Mouse (Mus musculus) left cerebral cortex, postnatal 36 days (tissue): Measurements from ENCODE around the gene Elmod2. TPM values are rescaled to one million over a fixed set of nuclear protein-coding genes. Genes with fewer than 3 reads are reported as not detected.

Experiments
- DNase-seq, 2 experiments: peaks; one replicate each; pipeline ENCODE4 v3.0.0; 2021 to 2022; ENCODE audit warnings: low spot score in 2 of 2, mixed read lengths in 1 of 2
- intact Hi-C: fragments of 180-260 bp; cut with DNase I; formaldehyde crosslinking; loops from one replicate; pipeline ENCODE4 v1.15.1; 2025
- total RNA-seq, 2 experiments: library from RNA; stranded (reverse); gene quantifications; 2 replicates each; pipeline ENCODE4 v1.2.3; 2021

Elmod2 gene
- total RNA-seq, 2 experiments from 2014 or later, result 12.1 to 15.1 TPM

GRCm38 (mm10) chr8:83297375-83297774 is 34.9 kb downstream of the Elmod2 start:
- no peak for DNase-seq
- intact Hi-C loops, result no loop called here

- DNase-seq, result no peak
- intact Hi-C loops, result no loop called here
Observed at GRCm38 (mm10) chr8:83290176-83290575, 42.1 kb downstream of the Elmod2 start, which contains the start of gene Ucp1. Gene Ucp1, plus strand, starts transcription at chr8:83290352.

GRCm38 (mm10) chr8:83285391-83285790 is 46.9 kb downstream of the Elmod2 start:
- intact Hi-C loops, result no loop called here
- DNase-seq, result no peak

GRCm38 (mm10) chr8:83278431-83278830 is 53.9 kb downstream of the Elmod2 start:
- intact Hi-C loops, result no loop called here
- DNase-seq, result no peak

GRCm38 (mm10) chr8:83274470-83274869 is 57.8 kb downstream of the Elmod2 start:
- no peak for DNase-seq
- intact Hi-C loops, result no loop called here

- intact Hi-C loops, result no loop called here
- DNase-seq, result no peak
Observed at GRCm38 (mm10) chr8:83272464-83272863, 59.8 kb downstream of the Elmod2 start.

GRCm38 (mm10) chr8:83271172-83271571 is 61.1 kb downstream of the Elmod2 start:
- intact Hi-C loops, result no loop called here
- DNase-seq, result no peak

Other genes starting within 250 kb of the Elmod2 start
- gene Tbc1d9, start 167.1 kb downstream of the Elmod2 start, total RNA-seq, result 100 to 1,000 TPM in 1 of 2 experiments, 10 to 100 TPM in 1; 98.4 to 106 TPM
- 1 to 10 TPM; 1.6 to 2.3 TPM for gene Gm10645, start 166.3 kb downstream of the Elmod2 start, total RNA-seq
- gene Ucp1, start 42.1 kb downstream of the Elmod2 start, total RNA-seq, result not detected
- not detected for gene Mgat4d, start 16.0 kb upstream of the Elmod2 start, total RNA-seq
- 10 to 100 TPM in 1 of 2 experiments, 1 to 10 TPM in 1; 8.3 to 10.4 TPM for gene Clgn, start 57.4 kb upstream of the Elmod2 start, total RNA-seq
- gene Scoc, start 125.9 kb upstream of the Elmod2 start, total RNA-seq, result 100 to 1,000 TPM; 207 to 231 TPM
- gene Olfr370, start 203.3 kb upstream of the Elmod2 start, total RNA-seq, result not detected
- gene Ndufb7, start 234.2 kb upstream of the Elmod2 start, total RNA-seq, result 100 to 1,000 TPM; 134 to 156 TPM